Mouse (Mus musculus) thymus, adult 2 months (tissue): Measurements from ENCODE around the gene Mul1.

Experiments used
- CTCF ChIP-seq: fragments of 200-500 bp; IDR thresholded peaks from 2 replicates; pipeline ENCODE4 v1.5.1; 2012; ENCODE audit warnings: mild to moderate bottlenecking, control low read depth, low read length, moderate library complexity, borderline replicate concordance; ENCODE audit not compliant: control insufficient read depth, poor library complexity, insufficient read depth; ENCODE audit errors: extremely low read depth
- POLR2A ChIP-seq: fragments of 200-500 bp; IDR thresholded peaks from 2 replicates; pipeline ENCODE4 v1.6.1; 2012; ENCODE audit warnings: mild to moderate bottlenecking, low read length, control low read depth, moderate library complexity; ENCODE audit not compliant: control insufficient read depth, poor library complexity, insufficient read depth; ENCODE audit errors: extremely low read depth

DNA sequence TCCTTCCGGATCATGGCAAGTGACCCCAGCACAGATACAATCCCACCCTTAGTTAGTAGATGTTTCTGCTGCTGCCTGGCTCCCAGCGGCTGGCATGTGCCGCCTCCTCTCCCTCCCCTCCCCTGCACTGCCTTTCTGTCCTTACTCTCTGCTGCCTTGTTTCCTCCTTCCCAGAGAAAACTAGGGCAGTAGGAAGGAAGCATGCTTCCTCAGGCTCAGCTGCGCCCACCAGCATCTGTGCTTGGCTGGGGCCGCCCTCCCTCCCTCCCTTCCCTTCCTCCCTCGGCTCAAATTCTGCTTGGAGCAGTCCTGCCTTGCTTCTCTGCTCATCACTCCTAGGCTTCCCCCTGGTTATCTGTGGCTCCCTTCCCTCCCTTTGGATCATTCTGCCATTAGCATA is 19.7 kb upstream of the Mul1 start:
- TF ChIP-seq CTCF (no peak), POLR2A (no peak)
